Mouse (Mus musculus): Measurements from ENCODE around the gene Gm8879.
"Not testable (repeated sequence)": the region's sequence is repeated elsewhere in the genome, so short reads cannot be mapped to it uniquely, and the experiment has no call there.

Gene Gm8879

GRCm38 (mm10) chr5:11127334-11127733, at the start of gene Gm8879:
Gm8879 (plus strand) TSS chr5:11127634.
- DNase-seq, result not testable (repeated sequence)

GRCm38 (mm10) chr5:11138031-11138430, 10.6 kb downstream of the Gm8879 start:
- not testable (repeated sequence) for DNase-seq
